Mouse (Mus musculus) heart, postnatal 0 days (tissue): ENCODE measurements at regions not wholly inside any gene's neighbourhood (a gene's known extent, or its start where the extent isn't known, plus 50 kb on each side); places are given as distances from the start of the nearest gene placed in this dataset.

ENCODE experiments used
- ATAC-seq: fragments of 200-750 bp; cut with Nextera tagmentation; 2 replicates; pipeline ENCODE4 v1.8.0; 2017; ENCODE audit warnings: low read depth, moderate number of reproducible peaks, moderate library complexity; ENCODE audit not compliant: insufficient read depth
- DNase-seq: peaks from one replicate; pipeline ENCODE4 v3.0.0-alpha.2; 2016; ENCODE audit warnings: low spot score
- H3K27ac ChIP-seq: fragments of 300-500 bp; sonication (generic); 2 replicates; pipeline ENCODE4 v1.5.1; 2014; ENCODE audit warnings: low read depth, mild to moderate bottlenecking
- H3K27me3 ChIP-seq: fragments of 300-500 bp; sonication (generic); 2 replicates; pipeline ENCODE4 v1.6.1; 2014; ENCODE audit warnings: low read length, mixed read lengths; ENCODE audit not compliant: control insufficient read depth, insufficient read depth
- H3K36me3 ChIP-seq: fragments of 300-500 bp; sonication (generic); replicated peaks from 2 replicates; pipeline ENCODE4 v1.6.1; 2014; ENCODE audit warnings: low read length, mixed read lengths; ENCODE audit not compliant: control insufficient read depth, insufficient read depth
- H3K4me1 ChIP-seq: fragments of 300-500 bp; sonication (generic); 2 replicates; pipeline ENCODE4 v1.6.1; 2014; ENCODE audit warnings: antibody characterized with exemption; ENCODE audit not compliant: control insufficient read depth, insufficient read depth
- H3K4me2 ChIP-seq: fragments of 300-500 bp; sonication (generic); 2 replicates; pipeline ENCODE4 v1.6.1; 2014; ENCODE audit warnings: low read depth, mild to moderate bottlenecking, low read length, moderate library complexity
- H3K4me3 ChIP-seq: fragments of 300-500 bp; sonication (generic); 2 replicates; pipeline ENCODE4 v1.5.1; 2014; ENCODE audit warnings: low read depth, low read length
- H3K9ac ChIP-seq: fragments of 300-500 bp; sonication (generic); replicated peaks from 2 replicates; pipeline ENCODE4 v1.6.1; 2014; ENCODE audit warnings: low read depth, low read length, mixed read lengths
- H3K9me3 ChIP-seq: fragments of 300-500 bp; sonication (generic); replicated peaks from 2 replicates; pipeline ENCODE4 v1.6.1; 2016; ENCODE audit warnings: low read length; ENCODE audit not compliant: control insufficient read depth
- CTCF ChIP-seq: IDR thresholded peaks from 2 replicates; pipeline ENCODE4 v1.5.1; 2016; ENCODE audit warnings: antibody characterized with exemption, control low read depth, low read depth
- EP300 ChIP-seq: IDR thresholded peaks from 2 replicates; pipeline ENCODE4 v1.6.1; 2016; ENCODE audit warnings: antibody characterized with exemption, low read depth
- WGBS: fragments of 180-500 bp; shearing (Covaris S2); extraction: QIAGEN DNeasy Blood & Tissue Kit; methylation state at CpG from one replicate; pipeline ENCODE4 v1.1.7; 2014; 5-methylcytosine and 5-hydroxymethylcytosine counted together

GRCm38 (mm10) chr16:91168398-91168797, 56.9 kb upstream of the Olig2 start:
- Histone ChIP-seq H3K4me2 (no peak overlapping the region), H3K9ac (no peak overlapping the region), H3K27ac (no peak overlapping the region), H3K9me3 (no peaks in the 10 kb centered on the region), H3K4me1 (peaks cover 9% of the 10 kb centered on the region), H3K27me3 (no peaks in the 10 kb centered on the region), H3K36me3 (no peaks in the 10 kb centered on the region), H3K4me3 (no peak overlapping the region)
- ATAC-seq (no peak), DNase-seq (no peak)
- WGBS = 62% methylated on average over 7 of the region's 7 CpGs
- no peak for TF ChIP-seq CTCF
- TF ChIP-seq EP300 = no peak

DNA sequence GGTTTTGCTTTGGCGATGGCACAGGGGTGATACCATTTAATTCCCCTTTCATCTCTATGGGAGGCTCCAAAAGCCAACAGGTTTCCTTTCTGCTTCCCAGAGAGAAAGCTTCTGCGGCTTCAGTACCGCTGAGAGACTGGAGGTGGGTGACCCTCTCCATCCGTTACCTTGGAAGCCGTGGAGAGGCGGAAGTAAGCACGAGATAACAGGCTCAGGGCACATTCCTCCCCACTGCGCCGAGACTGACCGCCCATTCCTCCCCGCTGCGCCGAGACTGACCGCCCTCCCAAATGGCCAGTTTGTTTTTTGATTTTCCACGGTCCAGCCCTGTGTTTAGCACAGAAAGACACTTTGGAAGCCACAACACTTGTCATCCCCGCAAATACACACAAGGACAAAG, 55.4 kb upstream of the Olig2 start:
- H3K27ac ChIP-seq = no peak overlapping the region
- H3K4me3 ChIP-seq = peak overlapping the region; percentile 30
- TF ChIP-seq CTCF (no peak), EP300 (no peak)
- under 1% methylated on average over 16 of the region's 16 CpGs for WGBS
- H3K36me3 ChIP-seq = no peaks in the 10 kb centered on the region
- DNase-seq (peak; percentile 44), ATAC-seq (no peak)
- H3K4me2 ChIP-seq = peak overlapping the region; percentile 60
- no peak overlapping the region for H3K9ac ChIP-seq
- peaks cover 9% of the 10 kb centered on the region for H3K4me1 ChIP-seq
- H3K27me3 ChIP-seq = no peaks in the 10 kb centered on the region
- no peaks in the 10 kb centered on the region for H3K9me3 ChIP-seq

- no peak for ATAC-seq
- no peak for TF ChIP-seq CTCF
- no peak for TF ChIP-seq EP300
- H3K4me1 ChIP-seq = peaks cover 9% of the 10 kb centered on the region
Measured at GRCm38 (mm10) chr16:91171911-91172440, 53.3 kb upstream of the Olig2 start.

GRCm38 (mm10) chr16:91172510-91172909, 52.7 kb upstream of the Olig2 start:
- Histone ChIP-seq H3K9me3 (no peaks in the 10 kb centered on the region), H3K36me3 (no peaks in the 10 kb centered on the region), H3K27me3 (no peaks in the 10 kb centered on the region), H3K4me1 (peaks cover 9% of the 10 kb centered on the region), H3K4me2 (no peak overlapping the region), H3K27ac (no peak overlapping the region), H3K9ac (no peak overlapping the region), H3K4me3 (no peak overlapping the region)
- ATAC-seq (no peak), DNase-seq (no peak)
- whole genome bisulfite sequencing = 82% methylated on average over 9 of the region's 9 CpGs
- TF ChIP-seq EP300 (no peak), CTCF (no peak)

More at GRCm38 (mm10) chr16:91171911-91172440, 53.3 kb upstream of the Olig2 start:
- H3K9me3 ChIP-seq = no peaks in the 10 kb centered on the region
- H3K36me3 ChIP-seq = no peaks in the 10 kb centered on the region
- 83% methylated on average over 14 of the region's 14 CpGs for WGBS
- H3K27ac ChIP-seq = no peak overlapping the region
- no peak overlapping the region for H3K9ac ChIP-seq
- no peak for DNase-seq
- no peak overlapping the region for H3K4me3 ChIP-seq
- H3K4me2 ChIP-seq = no peak overlapping the region
- no peaks in the 10 kb centered on the region for H3K27me3 ChIP-seq

DNA sequence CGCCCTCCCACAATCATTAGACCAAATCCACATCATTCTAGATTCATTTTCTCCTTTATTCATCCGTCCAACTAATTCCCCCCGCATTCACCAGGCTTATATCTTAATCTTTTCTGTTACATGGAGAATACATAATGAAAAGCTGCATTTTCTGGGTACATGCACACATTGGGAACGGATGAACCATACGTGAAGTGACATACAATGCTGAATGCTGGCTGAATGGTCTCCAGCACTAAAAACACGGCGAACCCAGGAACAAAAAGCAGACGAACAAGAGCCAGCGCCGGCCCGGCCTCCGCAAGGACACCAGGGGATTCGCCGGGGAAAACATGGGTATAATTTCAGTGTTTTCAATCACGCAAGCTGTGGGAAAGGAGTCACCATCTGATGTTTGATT, 52.0 kb upstream of the Olig2 start:
- Histone ChIP-seq H3K4me2 (no peak overlapping the region), H3K27ac (no peak overlapping the region), H3K9ac (no peak overlapping the region), H3K4me1 (peaks cover 9% of the 10 kb centered on the region), H3K36me3 (no peaks in the 10 kb centered on the region), H3K27me3 (no peaks in the 10 kb centered on the region), H3K9me3 (no peaks in the 10 kb centered on the region), H3K4me3 (no peak overlapping the region)
- 84% methylated on average over 15 of the region's 15 CpGs for WGBS
- ATAC-seq (no peak), DNase-seq (no peak)
- TF ChIP-seq EP300 (no peak), CTCF (no peak)

DNA sequence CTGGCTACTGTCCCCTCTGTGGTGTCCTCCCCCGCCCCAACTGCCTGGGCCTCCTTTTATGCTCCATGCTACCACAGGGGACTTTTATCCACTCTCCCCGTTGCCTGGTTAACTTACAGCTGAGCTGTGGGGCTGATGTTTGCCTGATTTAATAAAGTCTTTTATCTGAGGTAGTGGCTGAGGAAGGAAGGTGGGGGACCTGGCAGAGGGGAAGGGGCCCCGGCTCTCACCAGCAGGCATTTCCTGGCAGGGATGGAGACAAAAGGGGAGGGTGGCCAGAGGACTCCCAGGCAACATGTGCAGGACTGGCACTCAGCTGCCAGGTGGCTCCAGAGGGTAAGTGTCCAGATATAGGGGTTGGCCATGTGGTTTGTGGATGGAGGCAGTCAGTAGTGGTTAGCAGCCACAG, 51.4 kb upstream of the Olig2 start:
- no peaks in the 10 kb centered on the region for H3K36me3 ChIP-seq
- H3K9ac ChIP-seq = no peak overlapping the region
- TF ChIP-seq EP300 = no peak
- no peak for TF ChIP-seq CTCF
- H3K4me1 ChIP-seq = peaks cover 9% of the 10 kb centered on the region
- H3K27me3 ChIP-seq = no peaks in the 10 kb centered on the region
- no peaks in the 10 kb centered on the region for H3K9me3 ChIP-seq
- H3K4me3 ChIP-seq = no peak overlapping the region
- H3K27ac ChIP-seq = no peak overlapping the region
- 34% methylated on average over 3 of the region's 3 CpGs for WGBS
- ATAC-seq (no peak), DNase-seq (no peak)
- H3K4me2 ChIP-seq = no peak overlapping the region
